Mouse (Mus musculus) liver, embryonic 14.5 days (tissue): ENCODE data around the gene Slc41a3.

Experiments used
- CTCF ChIP-seq: IDR thresholded peaks from 2 replicates; pipeline ENCODE4 v1.5.1; 2016; ENCODE audit warnings: antibody characterized with exemption, low read depth, control low read depth
- EP300 ChIP-seq: IDR thresholded peaks from 2 replicates; pipeline ENCODE4 v1.6.1; 2016; ENCODE audit warnings: antibody characterized with exemption, low read depth

DNA sequence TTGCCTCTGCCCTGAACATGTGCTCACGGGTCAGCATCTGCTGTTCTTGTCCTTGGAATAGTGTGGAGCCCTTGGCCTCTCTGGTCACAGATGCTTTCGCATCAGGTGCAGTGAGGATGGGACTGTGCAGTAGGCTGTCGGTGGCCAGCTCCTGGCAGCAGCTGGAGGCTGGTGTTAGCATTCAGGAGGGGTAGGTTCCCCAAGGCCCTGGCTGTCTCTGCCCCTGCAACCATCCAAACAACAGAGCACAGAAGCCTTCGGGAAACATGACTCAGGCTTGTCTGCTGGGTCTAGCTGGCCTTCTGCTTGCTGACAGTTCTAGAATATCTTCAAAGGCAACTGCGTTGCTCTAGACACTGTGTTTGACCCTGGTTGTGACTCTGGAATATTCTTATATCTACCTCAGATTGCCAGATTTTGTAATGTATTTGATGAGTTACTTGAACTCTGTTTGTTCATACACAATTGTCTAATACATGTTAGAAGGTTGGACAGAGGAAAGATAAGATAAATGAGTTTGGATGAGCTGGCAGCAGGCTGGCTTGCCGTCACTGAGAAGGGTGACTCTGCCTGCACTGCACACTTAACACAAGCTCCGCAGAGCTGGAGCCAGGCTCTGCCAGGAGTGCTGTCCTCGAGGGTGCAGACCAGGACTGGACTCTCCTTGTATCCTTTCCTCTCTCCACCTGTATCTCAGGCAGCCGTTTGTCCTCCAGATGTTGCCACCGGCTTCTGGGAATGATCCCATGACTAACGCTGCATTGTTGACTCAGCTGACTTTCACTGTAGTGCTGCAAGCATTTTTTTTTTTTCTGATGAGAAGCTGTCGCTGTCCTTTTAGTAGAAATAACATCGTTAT lies 38.9 kb upstream of the Slc41a3 start:
- TF ChIP-seq CTCF (no peak), EP300 (no peak)
